Mouse (Mus musculus) C2C12 (cell line): ENCODE data around the gene U90926. TPM values are rescaled to one million over a fixed set of nuclear protein-coding genes. Genes with fewer than 3 reads are reported as not detected.

ENCODE experiments used
- H3K27me3 ChIP-seq: one replicate; pipeline ENCODE4 v1.6.1; 2011; ENCODE audit not compliant: control insufficient read depth, insufficient read depth, insufficient read length
- H3K36me3 ChIP-seq: one replicate; pipeline ENCODE4 v1.6.1; 2011; ENCODE audit not compliant: control insufficient read depth, insufficient read depth
- H3K4me3 ChIP-seq: one replicate; pipeline ENCODE4 v1.5.1; 2011; ENCODE audit warnings: mild to moderate bottlenecking, control low read depth; ENCODE audit not compliant: poor library complexity, insufficient read depth, severe bottlenecking
- H3K79me2 ChIP-seq: one replicate; pipeline ENCODE4 v1.6.1; 2011; ENCODE audit not compliant: control insufficient read depth, insufficient read depth
- H3K79me3 ChIP-seq: one replicate; pipeline ENCODE4 v1.6.1; 2011; ENCODE audit warnings: low read depth, control low read depth
- H3ac ChIP-seq: one replicate; pipeline ENCODE3; 2011; ENCODE audit warnings: low read depth; ENCODE audit not compliant: control insufficient read depth, insufficient read length
- CEBPB ChIP-seq: IDR thresholded peaks from one replicate; pipeline ENCODE4 v1.6.1; 2011; ENCODE audit warnings: low read depth, mild to moderate bottlenecking, control low read depth, moderate library complexity
- CTCF ChIP-seq: IDR thresholded peaks from one replicate; pipeline ENCODE4 v1.5.1; 2011; ENCODE audit not compliant: control insufficient read depth, insufficient read depth, insufficient read length
- FOSL1 ChIP-seq: IDR thresholded peaks from one replicate; pipeline ENCODE4 v1.8.0; 2011; ENCODE audit warnings: mild to moderate bottlenecking, low read length; ENCODE audit not compliant: poor library complexity, insufficient read depth, severe bottlenecking
- MAX ChIP-seq: IDR thresholded peaks from one replicate; pipeline ENCODE4 v1.6.1; 2011; ENCODE audit warnings: mild to moderate bottlenecking, control low read depth
- MYOD1 ChIP-seq: IDR thresholded peaks from one replicate; pipeline ENCODE4 v1.6.1; 2011; ENCODE audit warnings: low read depth; ENCODE audit not compliant: control insufficient read depth, insufficient read length
- MYOG ChIP-seq: IDR thresholded peaks from one replicate; pipeline ENCODE4 v1.6.1; 2011; ENCODE audit not compliant: control insufficient read depth, insufficient read length; ENCODE audit errors: extremely low read depth
- USF1 ChIP-seq: IDR thresholded peaks from one replicate; pipeline ENCODE4 v1.6.1; 2011; ENCODE audit warnings: low read depth, mild to moderate bottlenecking, control low read depth, moderate library complexity
- polyA plus RNA-seq: library from polyadenylated mRNA; unstranded; fragments of >200 nt; fragmentation: generic; extraction: Trizol; gene quantifications from one replicate; pipeline ENCODE4 v1.2.1, GENCODE M21; 2012; ENCODE audit warnings: missing spikeins

The U90926 gene
- polyA plus RNA-seq, 1 experiment = 0.83 TPM

DNA sequence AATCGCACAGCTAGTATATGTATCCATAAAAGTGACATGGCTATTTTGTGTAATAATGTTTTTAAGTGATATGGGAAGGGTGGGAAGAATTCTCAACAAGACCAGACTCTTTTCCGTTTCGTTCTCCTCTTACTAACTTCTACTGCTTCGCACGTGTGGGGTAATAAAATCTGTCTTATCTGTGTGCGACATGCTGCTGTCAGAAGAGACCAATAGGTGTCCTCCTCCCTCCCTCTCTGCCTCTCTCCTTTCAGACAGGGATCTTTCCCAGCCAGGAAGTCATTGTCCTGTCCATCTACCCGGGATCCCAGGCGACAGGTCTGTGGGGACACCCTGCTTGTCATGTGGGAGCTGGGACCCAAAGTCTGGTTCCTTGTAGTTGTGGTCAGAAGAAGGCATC is 5.0 kb downstream of the U90926 start:
- H3K27me3 ChIP-seq = no peaks in the 10 kb centered on the region
- H3K79me2 ChIP-seq = no peaks in the 10 kb centered on the region
- H3K36me3 ChIP-seq = peaks cover 4% of the 10 kb centered on the region
- H3K79me3 ChIP-seq = no peaks in the 10 kb centered on the region
- no peak for TF ChIP-seq MYOD1
- no peak for TF ChIP-seq USF1
- TF ChIP-seq CEBPB = no peak
- TF ChIP-seq CTCF = no peak
- no peak for TF ChIP-seq MAX
- TF ChIP-seq MYOG = no peak
- no peak for TF ChIP-seq FOSL1
- H3ac ChIP-seq = no peak overlapping the region
- no peak overlapping the region for H3K4me3 ChIP-seq

DNA sequence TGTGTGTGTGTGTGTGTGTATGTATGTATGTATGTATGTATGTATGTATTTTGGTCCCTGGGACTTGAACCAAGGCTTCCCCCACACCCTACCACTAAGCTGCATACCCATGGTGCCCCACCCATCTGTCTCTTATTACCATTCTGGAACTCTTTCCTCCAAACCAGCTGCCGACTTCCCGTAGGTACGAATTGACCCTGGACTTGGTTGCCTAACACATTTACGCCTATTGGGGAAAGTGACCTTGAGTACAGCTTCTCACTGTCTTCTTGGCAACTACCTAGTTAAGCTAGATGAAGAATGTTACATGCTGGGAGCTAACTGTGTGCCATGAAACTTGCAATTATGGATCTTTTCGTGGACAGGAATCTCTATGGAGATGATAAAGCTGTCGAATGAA is 9.1 kb downstream of the U90926 start:
- no peak overlapping the region for H3ac ChIP-seq
- TF ChIP-seq CTCF (no peak), FOSL1 (peak; percentile 0)
- no peaks in the 10 kb centered on the region for H3K79me3 ChIP-seq

DNA sequence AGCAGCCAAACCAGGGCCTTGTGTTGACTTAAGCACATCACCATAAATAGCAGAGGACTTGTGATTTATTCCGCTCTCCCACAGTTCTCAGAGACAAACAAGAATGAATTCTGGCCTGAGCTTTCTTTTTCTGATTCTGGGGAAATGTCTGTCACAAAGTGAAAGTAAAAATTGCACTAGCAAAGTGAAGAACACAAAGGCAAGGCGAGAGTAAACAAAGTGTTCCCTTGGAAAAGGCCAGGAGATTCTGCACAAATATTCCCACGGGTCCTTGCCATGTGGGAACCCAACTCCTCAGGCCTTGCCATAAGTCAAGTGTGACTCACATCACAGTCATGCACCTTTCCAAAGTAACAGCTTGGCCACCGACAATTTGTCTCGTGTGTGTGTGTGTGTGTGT is 9.5 kb downstream of the U90926 start:
- H3K27me3 ChIP-seq = no peaks in the 10 kb centered on the region
- H3K79me3 ChIP-seq = no peaks in the 10 kb centered on the region
- no peak overlapping the region for H3ac ChIP-seq
- TF ChIP-seq USF1 (no peak), MYOG (no peak), MYOD1 (no peak), CEBPB (no peak), MAX (peak; percentile 22), CTCF (no peak), FOSL1 (peak; percentile 2)
- H3K36me3 ChIP-seq = peaks cover 31% of the 10 kb centered on the region
- H3K79me2 ChIP-seq = no peaks in the 10 kb centered on the region
- H3K4me3 ChIP-seq = no peak overlapping the region

More for the DNA sequence above, 9.1 kb downstream of the U90926 start:
- Histone ChIP-seq H3K36me3 (peaks cover 26% of the 10 kb centered on the region), H3K79me2 (no peaks in the 10 kb centered on the region), H3K4me3 (no peak overlapping the region), H3K27me3 (no peaks in the 10 kb centered on the region)

DNA sequence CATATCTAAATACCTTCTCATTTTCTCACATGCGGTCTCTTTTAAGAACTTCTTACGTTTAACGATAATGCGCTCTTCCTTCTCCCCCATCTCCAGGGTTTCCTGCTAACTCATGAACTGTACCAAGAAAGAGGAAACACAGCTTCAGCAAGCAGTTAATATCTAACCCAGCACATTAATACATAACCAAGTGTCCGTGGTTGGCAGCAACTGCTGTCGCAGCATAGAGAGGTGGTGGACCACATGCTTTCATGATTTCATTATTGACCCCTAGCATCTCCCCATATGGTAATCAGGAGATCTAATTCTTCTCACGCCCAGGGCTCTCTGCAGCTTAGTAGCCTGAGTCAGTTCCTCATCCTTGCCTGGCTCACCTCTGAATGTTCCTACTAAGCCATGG is 10.0 kb downstream of the U90926 start:
- Histone ChIP-seq H3ac (no peak overlapping the region), H3K79me2 (no peaks in the 10 kb centered on the region), H3K4me3 (no peak overlapping the region), H3K79me3 (no peaks in the 10 kb centered on the region), H3K36me3 (peaks cover 36% of the 10 kb centered on the region), H3K27me3 (no peaks in the 10 kb centered on the region)
- no peak for TF ChIP-seq CTCF
- TF ChIP-seq MYOD1 = no peak
- TF ChIP-seq USF1 = no peak
- no peak for TF ChIP-seq CEBPB
- TF ChIP-seq MAX = no peak
- TF ChIP-seq MYOG = no peak
- TF ChIP-seq FOSL1 = no peak

DNA sequence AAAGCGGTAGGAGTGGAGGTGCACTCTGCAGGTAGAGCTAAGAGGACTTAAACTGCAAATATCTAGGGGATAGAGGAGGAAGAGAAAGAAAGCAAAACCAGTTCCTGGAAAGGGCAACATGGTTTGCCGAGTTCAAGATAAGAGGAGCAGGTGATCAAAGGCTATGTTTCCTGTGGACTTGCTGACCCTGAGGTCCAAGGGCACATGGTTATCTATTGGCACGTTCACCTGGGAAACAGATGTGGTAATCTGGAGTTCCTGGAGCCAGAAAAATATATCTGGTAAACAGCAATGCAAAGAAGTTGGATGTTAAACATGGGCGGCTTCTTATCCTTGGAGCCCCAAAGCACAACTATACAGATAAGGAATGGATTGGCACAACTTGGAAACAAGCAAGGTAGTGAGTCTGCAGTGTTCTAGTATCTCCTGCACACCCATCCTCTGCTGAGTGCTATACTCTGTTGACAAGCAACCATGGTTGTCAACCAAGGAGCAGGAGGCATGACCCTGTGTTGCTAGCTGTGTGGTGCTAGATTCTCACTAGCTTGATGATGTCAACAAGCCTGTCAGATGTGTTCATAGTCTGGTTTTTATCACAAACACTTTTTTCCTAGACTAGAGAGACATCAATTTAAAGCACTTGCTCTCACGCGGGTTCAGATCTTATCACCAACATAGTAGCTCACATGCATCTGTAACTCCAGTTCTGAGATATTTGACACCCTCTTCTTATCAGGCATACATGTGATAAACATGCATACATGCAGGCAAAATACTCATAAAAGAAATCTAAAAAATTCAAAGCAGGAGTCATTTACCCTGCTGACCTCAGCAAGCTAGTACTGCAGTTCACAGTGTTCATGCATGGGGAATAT is 10.8 kb downstream of the U90926 start:
- Histone ChIP-seq H3K27me3 (no peaks in the 10 kb centered on the region), H3K4me3 (no peak overlapping the region), H3ac (no peak overlapping the region), H3K36me3 (peaks cover 42% of the 10 kb centered on the region), H3K79me2 (no peaks in the 10 kb centered on the region), H3K79me3 (no peaks in the 10 kb centered on the region)
- no peak for TF ChIP-seq CTCF
- TF ChIP-seq MYOD1 = no peak
- no peak for TF ChIP-seq MAX
- no peak for TF ChIP-seq FOSL1
- no peak for TF ChIP-seq USF1
- no peak for TF ChIP-seq CEBPB
- no peak for TF ChIP-seq MYOG

DNA sequence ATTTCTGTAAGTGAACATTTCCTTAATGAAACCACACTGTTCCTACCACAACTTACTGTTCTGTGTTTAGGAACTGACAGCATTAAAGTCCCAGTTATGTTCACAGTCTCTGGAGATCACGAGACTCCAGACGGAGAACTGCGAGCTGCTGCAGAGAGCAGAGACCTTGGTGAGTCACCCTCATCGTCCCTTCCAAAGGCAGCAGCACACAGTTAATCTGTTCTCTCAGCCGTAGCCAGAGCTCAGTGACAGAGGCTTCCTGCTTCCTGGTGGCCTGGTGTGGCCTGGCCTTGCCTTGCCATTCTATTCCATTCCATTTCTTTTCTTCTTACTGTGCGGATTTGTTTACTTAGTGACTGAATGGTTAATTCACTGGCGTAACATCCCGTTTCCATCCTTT is 16.9 kb downstream of the U90926 start:
- H3K79me3 ChIP-seq = no peaks in the 10 kb centered on the region
- peaks cover 85% of the 10 kb centered on the region for H3K36me3 ChIP-seq
- H3K79me2 ChIP-seq = no peaks in the 10 kb centered on the region
- no peak overlapping the region for H3ac ChIP-seq
- no peaks in the 10 kb centered on the region for H3K27me3 ChIP-seq
- H3K4me3 ChIP-seq = no peak overlapping the region
- TF ChIP-seq MAX (no peak), MYOG (no peak), CEBPB (no peak), FOSL1 (no peak)
